Mouse (Mus musculus) mature B cell (primary cell): ENCODE measurements around the gene Rgp1.

Source experiments
- in situ Hi-C: fragments of 300-500 bp; cut with MboI; formaldehyde crosslinking; loops from 2 replicates; pipeline ENCODE4 v1.14.3; 2019

Gene Rgp1

DNA sequence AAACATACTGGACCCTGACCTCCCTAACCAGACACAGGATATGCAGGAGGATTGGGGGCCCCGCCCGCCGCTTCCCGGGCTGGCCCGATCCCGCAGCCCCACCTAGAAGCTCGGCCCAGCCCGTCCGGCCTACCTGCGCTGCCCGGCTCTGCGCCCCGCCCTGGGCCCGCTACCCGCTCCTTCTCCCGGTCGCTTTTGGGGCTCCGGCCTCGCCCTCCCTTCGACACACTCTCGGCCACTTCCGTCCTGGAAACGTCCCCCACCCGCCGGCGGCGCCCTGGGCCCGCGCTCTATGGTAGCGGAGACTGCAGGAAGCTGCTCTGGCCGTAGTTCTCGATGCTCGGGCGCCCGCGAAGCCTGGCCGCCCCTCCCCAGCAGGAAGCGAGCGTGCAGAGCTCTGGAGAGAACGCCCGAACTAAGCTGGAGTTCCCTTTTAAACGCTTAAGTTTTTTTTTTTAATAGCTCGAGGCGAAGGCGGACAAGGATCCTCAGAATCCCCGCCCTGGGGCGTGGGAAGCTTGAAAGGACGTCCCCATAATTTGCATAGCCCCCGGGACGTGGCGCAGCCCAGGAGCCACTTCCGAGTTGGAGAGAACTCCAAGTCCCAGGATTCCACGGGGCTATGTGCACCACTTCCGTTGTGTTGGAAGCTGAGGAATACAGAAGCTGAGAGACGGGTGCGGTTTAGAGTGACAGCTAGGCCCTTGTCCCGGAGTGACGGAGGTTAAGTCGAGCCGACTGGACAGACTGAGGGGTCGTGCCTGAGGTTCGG is 16.3 kb upstream of the Rgp1 start, which contains the start of the genes Creb3 and Tln1:
Gene Creb3, plus strand, starts transcription at position 336 of the 772 bp plus-strand sequence.
Gene Tln1, minus strand, starts transcription at position 695 of the 772 bp plus-strand sequence.
- in situ Hi-C loops: loop anchor here (25.0 kb wide), 1 partner anchor 125 kb away; the partner anchor contains the start of genes Fam166b and Tesk1

DNA sequence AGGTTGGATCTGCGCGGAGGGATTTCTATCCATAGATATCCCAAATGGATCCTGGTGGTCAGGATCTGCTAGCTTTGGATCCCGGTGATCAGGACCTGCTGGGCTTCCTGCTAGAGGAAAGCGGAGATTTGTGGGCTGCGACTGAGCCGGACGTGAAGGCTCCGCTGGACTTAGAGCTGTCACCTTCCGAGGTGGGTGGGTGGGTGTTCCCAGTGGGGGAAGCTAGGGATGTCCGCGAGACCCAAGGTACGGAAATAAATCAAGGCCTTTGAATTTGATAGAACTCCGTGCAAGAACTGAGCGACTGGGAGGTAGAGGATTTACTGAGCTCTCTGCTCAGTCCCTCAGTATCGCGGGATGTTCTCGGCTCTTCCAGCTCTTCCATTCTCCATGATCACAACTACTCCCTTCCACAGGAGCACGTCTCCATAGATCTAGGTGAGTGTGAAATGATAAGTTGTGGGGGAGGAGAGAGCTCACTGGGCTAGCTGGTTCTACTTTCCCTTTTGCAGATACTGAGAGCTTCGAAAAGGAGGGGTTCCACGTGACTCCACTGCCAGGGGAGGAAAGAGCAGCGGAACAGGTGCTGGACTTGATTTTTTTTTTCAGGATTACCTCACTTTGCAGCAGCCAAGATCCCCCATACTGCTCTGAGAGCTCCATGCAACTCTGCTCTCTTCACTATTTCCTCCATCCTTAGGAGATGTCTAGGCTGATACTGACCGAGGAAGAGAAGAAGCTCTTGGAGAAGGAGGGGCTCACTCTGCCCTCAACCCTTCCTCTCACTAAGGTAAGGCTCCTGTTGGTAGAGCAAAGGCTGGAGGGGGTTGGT is 15.5 kb upstream of the Rgp1 start:
- in situ Hi-C loops: loop anchor here (25.0 kb wide), 1 partner anchor 126 kb away; the partner anchor contains the start of genes Fam166b and Tesk1

GRCm38 (mm10) chr4:43563601-43563875 is 15.0 kb upstream of the Rgp1 start:
- in situ Hi-C loops: loop anchor here (25.0 kb wide), 1 partner anchor 126 kb away; the partner anchor contains the start of genes Fam166b and Tesk1

- in situ Hi-C loops: loop anchor here (25.0 kb wide), 1 partner anchor 127 kb away; the partner anchor contains the start of genes Fam166b and Tesk1
These were observed 14.3 kb upstream of the Rgp1 start for GRCm38 (mm10) chr4:43564231-43564630.

GRCm38 (mm10) chr4:43567140-43567539 is 11.4 kb upstream of the Rgp1 start:
- in situ Hi-C loops: loop anchor here (25.0 kb wide), 1 partner anchor 130 kb away; the partner anchor contains the start of genes Fam166b and Tesk1

DNA sequence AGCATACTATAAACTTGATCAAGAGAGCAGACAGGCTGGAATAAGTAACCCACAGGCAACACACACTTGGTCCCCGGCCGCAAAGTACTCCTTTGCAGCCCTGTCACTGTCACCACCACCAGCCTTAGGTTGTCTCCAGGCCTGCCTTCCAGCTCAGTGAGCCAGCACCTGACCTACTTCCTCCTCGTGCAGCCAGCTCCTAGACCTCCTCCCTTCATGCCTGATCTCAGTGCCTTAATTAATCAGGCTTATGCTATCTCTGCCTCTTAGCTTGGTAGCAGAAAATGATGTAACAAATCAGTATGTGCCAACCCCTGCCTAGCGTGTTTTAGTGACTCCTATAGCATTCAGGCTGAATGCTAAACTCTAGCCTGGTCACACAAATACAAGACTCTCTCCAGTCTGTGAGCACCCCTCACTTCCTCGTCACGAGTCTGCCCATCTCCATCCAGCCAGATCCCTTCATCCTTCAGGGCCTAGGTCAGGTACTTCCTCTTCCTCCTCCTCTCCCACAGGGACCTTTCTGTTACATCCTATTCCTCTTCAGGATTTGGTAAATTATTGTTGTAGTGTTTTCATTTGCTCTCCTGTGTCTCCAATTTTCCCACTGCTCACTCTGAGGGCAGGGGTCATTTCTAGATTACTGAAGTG is 7.0 kb upstream of the Rgp1 start:
- in situ Hi-C loops: loop anchor here (25.0 kb wide), 1 partner anchor 134 kb away; the partner anchor contains the start of genes Fam166b and Tesk1

GRCm38 (mm10) chr4:43573561-43573960 is 5.0 kb upstream of the Rgp1 start:
- in situ Hi-C loops: loop anchor here (25.0 kb wide), 1 partner anchor 136 kb away; the partner anchor contains the start of genes Fam166b and Tesk1

DNA sequence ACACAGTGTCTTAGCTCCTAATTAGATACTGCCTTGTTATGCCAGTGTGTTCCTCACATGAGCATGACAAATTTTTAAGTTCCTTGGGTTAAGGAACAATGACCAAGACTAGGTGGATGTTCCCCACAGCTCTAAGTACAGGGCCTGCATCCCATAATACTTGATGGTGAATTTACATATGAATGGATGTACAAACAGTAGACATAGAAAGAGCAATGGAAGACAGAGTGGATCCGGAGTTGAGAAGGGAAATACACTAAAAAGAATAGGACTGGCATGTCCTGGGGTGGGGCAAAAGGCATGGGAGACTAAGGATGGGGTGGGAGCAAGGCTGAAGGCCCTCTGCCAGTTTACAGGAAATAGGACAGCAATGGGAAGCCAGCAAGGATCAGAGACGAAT is 3.2 kb upstream of the Rgp1 start:
- in situ Hi-C loops: no loop called here

DNA sequence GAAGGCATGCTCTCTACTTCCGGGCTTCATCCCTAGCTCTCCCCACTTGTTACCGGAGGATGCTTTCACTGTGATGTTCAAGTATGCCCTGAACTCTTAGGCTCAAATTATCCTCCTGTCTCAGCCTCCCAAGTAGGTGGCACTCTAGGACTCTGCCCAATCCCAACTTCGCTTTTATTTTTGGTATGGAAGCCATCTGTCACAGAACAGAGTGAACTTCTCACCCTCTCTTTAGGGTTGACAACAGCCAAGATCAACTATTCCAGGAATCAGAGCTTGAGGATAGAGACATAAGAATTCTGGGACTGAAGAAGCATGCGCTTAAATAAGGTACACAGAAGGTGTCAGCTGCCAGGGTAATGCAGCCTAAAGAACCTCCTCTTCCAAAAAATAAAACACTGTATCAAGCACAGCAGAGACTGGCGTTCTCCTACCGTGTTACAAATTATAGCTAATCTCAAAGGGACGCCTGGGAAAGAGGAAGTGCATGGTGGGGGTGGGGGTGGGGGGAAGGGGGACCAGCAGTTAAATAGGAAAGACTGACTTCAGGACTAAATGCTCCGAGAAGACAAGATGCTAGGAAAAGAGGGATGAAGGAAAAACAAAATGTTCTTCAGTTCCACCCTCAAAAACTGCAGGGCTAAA is 1.2 kb upstream of the Rgp1 start:
- in situ Hi-C loops: no loop called here

DNA sequence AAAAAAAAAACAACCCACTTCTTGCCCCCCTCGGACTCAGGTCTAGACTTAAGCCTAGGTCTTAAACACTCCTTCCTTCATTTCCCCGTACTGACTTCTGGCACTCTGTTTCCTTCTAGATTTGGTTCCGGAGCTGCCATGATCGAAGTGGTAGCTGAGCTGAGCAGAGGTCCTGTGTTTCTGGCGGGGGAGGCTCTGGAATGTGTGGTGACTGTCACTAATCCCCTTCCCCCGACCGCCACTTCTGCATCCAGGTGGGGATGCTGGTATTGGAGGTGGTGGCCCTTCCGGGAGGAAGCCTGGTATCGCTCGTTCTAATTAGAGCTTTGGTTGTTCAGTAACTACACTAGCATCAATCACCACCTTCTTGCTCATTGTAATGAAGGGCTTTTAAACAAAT is 741 bp downstream of the Rgp1 start:
- in situ Hi-C loops: no loop called here

DNA sequence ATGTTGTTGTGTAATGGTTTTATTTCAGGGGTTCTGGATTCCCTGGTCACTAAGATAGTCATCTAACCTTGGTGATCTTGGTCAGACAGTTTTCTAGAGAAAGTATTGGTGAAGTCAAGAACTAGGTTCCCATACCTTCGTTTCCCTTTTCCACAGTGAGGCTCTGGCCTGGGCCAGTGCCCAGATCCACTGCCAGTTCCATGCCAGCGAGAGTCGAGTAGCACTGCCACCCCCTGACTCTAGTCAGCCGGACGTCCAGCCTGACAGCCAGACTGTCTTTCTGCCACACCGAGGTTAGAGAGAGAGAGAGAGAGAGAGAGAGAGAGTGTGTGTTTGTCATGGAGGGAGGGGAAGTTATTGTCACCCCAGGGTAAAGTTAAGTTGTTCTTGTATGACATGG is 1.2 kb downstream of the Rgp1 start:
- in situ Hi-C loops: no loop called here

- in situ Hi-C loops: no loop called here
These were observed 2.2 kb downstream of the Rgp1 start for GRCm38 (mm10) chr4:43580721-43581120.

DNA sequence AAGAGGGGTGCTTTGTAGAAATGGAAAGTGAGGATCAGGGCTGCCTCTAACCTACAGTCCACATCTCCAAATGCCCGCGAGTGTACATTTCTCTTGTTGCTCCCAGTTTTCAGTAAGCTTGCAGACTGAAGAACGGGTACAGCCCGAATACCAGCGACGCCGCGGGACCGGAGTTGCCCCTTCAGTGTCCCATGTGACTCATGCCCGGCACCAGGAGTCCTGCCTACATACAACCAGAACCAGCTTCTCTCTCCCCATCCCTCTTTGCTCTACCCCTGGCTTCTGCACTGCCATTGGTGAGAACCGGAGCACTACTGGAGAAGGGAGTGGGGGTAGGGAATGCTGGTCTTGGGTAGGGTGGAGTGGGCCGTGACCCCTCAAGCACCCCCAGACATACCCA is 2.9 kb downstream of the Rgp1 start:
- in situ Hi-C loops: no loop called here

- in situ Hi-C loops: no loop called here
These were observed 3.7 kb downstream of the Rgp1 start for GRCm38 (mm10) chr4:43582241-43582640.

DNA sequence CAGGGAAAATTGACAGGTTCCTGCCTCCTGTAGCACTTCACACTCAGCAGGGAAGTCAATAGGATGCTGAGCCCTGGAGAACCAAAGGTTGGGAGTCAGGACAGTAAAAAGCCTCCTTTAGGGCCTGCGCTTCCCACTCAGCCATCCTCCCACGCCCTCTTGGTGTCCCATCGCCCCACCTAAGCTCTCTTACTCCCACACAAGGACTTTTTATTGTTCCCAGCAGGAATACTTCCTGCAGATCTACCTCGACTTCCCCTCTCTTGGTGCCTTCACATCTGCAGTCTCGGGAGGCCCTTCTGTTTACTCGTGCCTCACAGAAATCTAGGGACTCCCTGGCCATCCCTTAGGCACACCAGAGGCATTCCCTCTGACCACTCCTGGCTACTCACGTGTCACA is 4.9 kb downstream of the Rgp1 start:
- in situ Hi-C loops: no loop called here

- in situ Hi-C loops: no loop called here
These were observed 6.2 kb downstream of the Rgp1 start, which contains the start of gene Msmp for GRCm38 (mm10) chr4:43584444-43585416. Gene Msmp (minus strand): TSS chr4:43584494.

GRCm38 (mm10) chr4:43585682-43586081 is 7.2 kb downstream of the Rgp1 start:
- in situ Hi-C loops: no loop called here

- in situ Hi-C loops: no loop called here
These were observed 7.9 kb downstream of the Rgp1 start for GRCm38 (mm10) chr4:43586411-43586810.

DNA sequence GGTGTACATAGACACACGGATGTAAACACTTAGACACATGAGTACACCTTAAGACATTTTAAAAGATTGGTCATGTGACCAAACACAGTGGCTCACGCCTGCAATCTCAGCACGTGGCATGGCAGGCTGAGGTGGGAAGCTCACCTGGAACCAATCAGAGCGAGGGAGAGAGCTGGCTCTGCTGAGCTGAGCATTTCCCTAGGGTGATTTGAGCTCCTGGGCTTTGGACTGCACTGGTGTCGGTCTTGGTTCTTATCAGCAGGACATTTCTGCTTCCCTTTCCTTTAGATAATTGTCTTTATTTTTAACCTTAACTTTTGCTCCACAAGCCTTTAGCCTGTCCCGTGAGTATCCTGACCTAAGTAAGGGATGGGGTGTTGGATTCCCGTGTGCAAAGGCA is 9.2 kb downstream of the Rgp1 start:
- in situ Hi-C loops: no loop called here

DNA sequence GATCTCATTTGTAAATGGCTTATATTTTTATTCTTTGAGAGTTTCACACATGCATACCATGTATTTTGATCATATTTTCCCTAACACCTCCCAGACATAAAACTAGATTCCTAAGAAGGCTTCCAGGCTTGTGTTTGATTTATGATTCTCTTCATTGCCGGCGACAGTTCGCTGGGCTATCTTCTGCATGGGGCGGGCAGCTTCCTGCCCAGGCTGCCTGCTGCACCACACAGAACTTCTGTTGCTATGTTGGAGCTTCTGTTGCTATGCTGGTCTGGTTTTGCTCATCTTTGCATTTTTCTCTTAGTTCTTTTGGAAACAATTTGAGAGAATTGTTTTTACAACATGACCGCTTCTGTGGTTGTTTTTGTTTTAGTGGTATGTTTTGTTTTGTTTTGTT is 13.0 kb downstream of the Rgp1 start:
- in situ Hi-C loops: no loop called here
